Mouse (Mus musculus) thymus, adult 2 months (tissue): ENCODE measurements around the gene Ostc.

Experiments used
- CTCF ChIP-seq: fragments of 200-500 bp; IDR thresholded peaks from 2 replicates; pipeline ENCODE4 v1.5.1; 2012; ENCODE audit warnings: mild to moderate bottlenecking, control low read depth, low read length, moderate library complexity, borderline replicate concordance; ENCODE audit not compliant: control insufficient read depth, poor library complexity, insufficient read depth; ENCODE audit errors: extremely low read depth
- POLR2A ChIP-seq: fragments of 200-500 bp; IDR thresholded peaks from 2 replicates; pipeline ENCODE4 v1.6.1; 2012; ENCODE audit warnings: mild to moderate bottlenecking, low read length, control low read depth, moderate library complexity; ENCODE audit not compliant: control insufficient read depth, poor library complexity, insufficient read depth; ENCODE audit errors: extremely low read depth

DNA sequence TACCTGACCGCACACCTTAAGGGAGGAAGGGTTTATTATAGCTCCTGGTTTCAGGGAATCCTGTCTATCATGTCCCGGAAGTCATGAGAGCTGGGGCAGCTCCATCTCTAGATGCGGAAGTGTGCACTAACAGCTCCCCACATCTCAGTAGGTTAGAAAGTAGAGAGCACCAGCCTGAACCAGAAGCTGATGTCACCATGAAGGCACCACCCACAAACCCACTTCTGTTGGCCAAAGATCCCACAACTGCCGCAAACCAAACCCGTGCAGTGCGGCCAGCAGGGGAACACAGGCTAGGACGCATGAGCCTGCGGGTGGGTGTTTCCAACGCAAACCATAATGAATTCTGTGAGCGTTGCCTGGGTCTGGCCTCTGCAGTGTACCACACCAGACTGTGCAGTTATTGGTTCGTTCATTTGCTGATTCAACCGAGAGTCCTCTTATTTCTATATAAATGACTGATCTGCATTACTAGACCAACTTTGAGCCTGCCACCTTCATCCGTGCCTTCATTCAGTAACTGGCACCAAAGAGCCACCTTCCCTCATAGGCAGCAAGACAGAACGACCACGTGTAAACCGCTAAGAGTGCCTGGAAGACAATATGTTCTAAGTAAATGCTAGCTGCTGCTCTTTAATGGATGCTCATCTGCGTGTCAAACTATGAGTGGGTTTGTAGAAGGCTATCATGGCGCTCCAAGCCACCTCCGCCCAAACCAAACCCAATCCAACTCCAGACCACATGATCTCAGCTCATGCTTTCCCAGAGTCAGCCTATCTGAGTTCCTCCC lies 31.4 kb downstream of the Ostc start:
- TF ChIP-seq POLR2A (no peak), CTCF (no peak)
